Mouse (Mus musculus) hindbrain, embryonic 11.5 days (tissue): ENCODE results near the gene Xpnpep3. TPM values are rescaled to one million over a fixed set of nuclear protein-coding genes. Genes with fewer than 3 reads are reported as not detected.
"Not testable (repeated sequence)": the region's sequence is repeated elsewhere in the genome, so short reads cannot be mapped to it uniquely, and the experiment has no call there.

Experiments used
- ATAC-seq: fragments of 200-750 bp; cut with Nextera tagmentation; 2 replicates; pipeline ENCODE4 v1.8.0; 2017; ENCODE audit warnings: mild to moderate bottlenecking, moderate TSS enrichment, moderate library complexity; ENCODE audit not compliant: low FRiP score
- DNase-seq: peaks from one replicate; pipeline ENCODE4 v3.0.0-alpha.2; 2015; ENCODE audit warnings: low spot score
- H3K27ac ChIP-seq: fragments of 300-500 bp; sonication (generic); 2 replicates; pipeline ENCODE4 v1.5.1; 2014; ENCODE audit warnings: mild to moderate bottlenecking, low read depth, low read length
- H3K27me3 ChIP-seq: fragments of 300-500 bp; sonication (generic); 2 replicates; pipeline ENCODE4 v1.6.1; 2014; ENCODE audit warnings: mild to moderate bottlenecking, low read length, moderate library complexity, mixed read lengths; ENCODE audit not compliant: control insufficient read depth, insufficient read depth
- H3K36me3 ChIP-seq: fragments of 300-500 bp; sonication (generic); 2 replicates; pipeline ENCODE4 v1.6.1; 2014; ENCODE audit warnings: mild to moderate bottlenecking, low read length, moderate library complexity, mixed read lengths; ENCODE audit not compliant: control insufficient read depth, insufficient read depth
- H3K4me1 ChIP-seq: fragments of 300-500 bp; sonication (generic); replicated peaks from 2 replicates; pipeline ENCODE4 v1.6.1; 2014; ENCODE audit warnings: low read length, mixed read lengths; ENCODE audit not compliant: control insufficient read depth, insufficient read depth
- H3K4me2 ChIP-seq: fragments of 300-500 bp; sonication (generic); replicated peaks from 2 replicates; pipeline ENCODE4 v1.6.1; 2014; ENCODE audit warnings: mild to moderate bottlenecking, low read depth, low read length
- H3K4me3 ChIP-seq: fragments of 300-500 bp; sonication (generic); 2 replicates; pipeline ENCODE4 v1.5.1; 2014; ENCODE audit warnings: low read depth, low read length
- H3K9ac ChIP-seq: fragments of 300-500 bp; sonication (generic); 2 replicates; pipeline ENCODE4 v1.6.1; 2014; ENCODE audit warnings: low read depth, low read length
- H3K9me3 ChIP-seq: fragments of 300-500 bp; sonication (generic); 2 replicates; pipeline ENCODE4 v1.6.1; 2016; ENCODE audit warnings: low read length; ENCODE audit not compliant: control insufficient read depth
- WGBS: fragments of 180-500 bp; shearing (Covaris S2); extraction: QIAGEN DNeasy Blood & Tissue Kit; methylation state at CpG from one replicate; pipeline ENCODE4 v1.1.7; 2014; 5-methylcytosine and 5-hydroxymethylcytosine counted together
- polyA plus RNA-seq: library from polyadenylated mRNA; unstranded; fragments of >200 nt; fragmentation: Nextera tagmentation; extraction: Ambion mirVana; gene quantifications from 2 replicates; pipeline ENCODE4 v1.2.1, GENCODE M21; 2014

Xpnpep3 gene
- polyA plus RNA-seq, 1 experiment from 2014 or later: 6.8 TPM

- 62% methylated on average over 21 of the region's 21 CpGs for WGBS
- no peaks in the 10 kb centered on the region for H3K4me1 ChIP-seq
- no peaks in the 10 kb centered on the region for H3K27me3 ChIP-seq
- H3K4me3 ChIP-seq: no peak overlapping the region
- no peak overlapping the region for H3K9ac ChIP-seq
- no peak overlapping the region for H3K27ac ChIP-seq
- no peak overlapping the region for H3K4me2 ChIP-seq
- 0 out of 2 replicates have a peak, but pooled peaks cover 1% of the 10 kb centered on the region for H3K36me3 ChIP-seq
- DNase-seq: no peak
- no peaks in the 10 kb centered on the region for H3K9me3 ChIP-seq
- ATAC-seq: no peak
Observed at GRCm38 (mm10) chr15:81479446-81480213, 79.7 kb downstream of the Xpnpep3 start.

- not testable (repeated sequence) for H3K9me3 ChIP-seq, ATAC-seq, DNase-seq, H3K36me3 ChIP-seq, H3K9ac ChIP-seq, H3K4me2 ChIP-seq, H3K4me1 ChIP-seq, H3K4me3 ChIP-seq, H3K27ac ChIP-seq, H3K27me3 ChIP-seq
- 76% methylated on average over 3 of the region's 3 CpGs for WGBS
Observed at GRCm38 (mm10) chr15:81480284-81480683, 80.3 kb downstream of the Xpnpep3 start.

- no peaks in the 10 kb centered on the region for H3K4me1 ChIP-seq
- ATAC-seq (no peak), DNase-seq (peak; percentile 39)
- H3K36me3 ChIP-seq: no peaks in the 10 kb centered on the region
- H3K4me2 ChIP-seq: 0 out of 2 replicates have a peak overlapping the region, but pooled peaks have one; percentile 9
- no peak overlapping the region for H3K9ac ChIP-seq
- no peak overlapping the region for H3K27ac ChIP-seq
- no peaks in the 10 kb centered on the region for H3K27me3 ChIP-seq
- no peak overlapping the region for H3K4me3 ChIP-seq
- 17% methylated on average over 13 of the region's 13 CpGs for WGBS
- no peaks in the 10 kb centered on the region for H3K9me3 ChIP-seq
Observed at GRCm38 (mm10) chr15:81480977-81481379, 81.0 kb downstream of the Xpnpep3 start.

GRCm38 (mm10) chr15:81482966-81483365 lies 83.0 kb downstream of the Xpnpep3 start:
- Histone ChIP-seq H3K36me3 (no peaks in the 10 kb centered on the region), H3K4me1 (no peaks in the 10 kb centered on the region), H3K4me3 (no peak overlapping the region), H3K9me3 (no peaks in the 10 kb centered on the region), H3K27ac (no peak overlapping the region), H3K4me2 (no peak overlapping the region), H3K27me3 (no peaks in the 10 kb centered on the region), H3K9ac (no peak overlapping the region)
- 90% methylated on average over 2 of the region's 2 CpGs for WGBS
- DNase-seq (no peak), ATAC-seq (no peak)

GRCm38 (mm10) chr15:81483691-81484090 lies 83.8 kb downstream of the Xpnpep3 start:
- H3K27ac ChIP-seq: no peak overlapping the region
- H3K4me3 ChIP-seq: no peak overlapping the region
- no peak overlapping the region for H3K4me2 ChIP-seq
- no peaks in the 10 kb centered on the region for H3K27me3 ChIP-seq
- H3K9me3 ChIP-seq: no peaks in the 10 kb centered on the region
- H3K36me3 ChIP-seq: no peaks in the 10 kb centered on the region
- H3K4me1 ChIP-seq: no peaks in the 10 kb centered on the region
- WGBS: 89% methylated on average over 6 of the region's 6 CpGs
- DNase-seq (no peak), ATAC-seq (no peak)
- H3K9ac ChIP-seq: no peak overlapping the region

- no peak overlapping the region for H3K9ac ChIP-seq
Observed at GRCm38 (mm10) chr15:81485483-81485882, 85.5 kb downstream of the Xpnpep3 start.

GRCm38 (mm10) chr15:81503466-81503865 lies 103.5 kb downstream of the Xpnpep3 start:
- 91% methylated on average over 2 of the region's 2 CpGs for WGBS
- H3K4me3 ChIP-seq: no peak overlapping the region
- no peak overlapping the region for H3K4me2 ChIP-seq
- DNase-seq (no peak), ATAC-seq (no peak)
- no peak overlapping the region for H3K27ac ChIP-seq
- H3K4me1 ChIP-seq: no peaks in the 10 kb centered on the region
- no peaks in the 10 kb centered on the region for H3K36me3 ChIP-seq
- no peak overlapping the region for H3K9ac ChIP-seq
- no peaks in the 10 kb centered on the region for H3K27me3 ChIP-seq
- H3K9me3 ChIP-seq: no peaks in the 10 kb centered on the region

More at GRCm38 (mm10) chr15:81485483-81485882, 85.5 kb downstream of the Xpnpep3 start:
- no peak overlapping the region for H3K4me3 ChIP-seq
- DNase-seq (no peak), ATAC-seq (no peak)
- H3K27ac ChIP-seq: no peak overlapping the region
- H3K4me2 ChIP-seq: no peak overlapping the region
- no peaks in the 10 kb centered on the region for H3K4me1 ChIP-seq
- no peaks in the 10 kb centered on the region for H3K36me3 ChIP-seq
- no peaks in the 10 kb centered on the region for H3K9me3 ChIP-seq
- 88% methylated on average over 4 of the region's 4 CpGs for WGBS
- H3K27me3 ChIP-seq: no peaks in the 10 kb centered on the region

- Histone ChIP-seq H3K36me3 (no peaks in the 10 kb centered on the region), H3K4me3 (no peak overlapping the region), H3K9me3 (no peaks in the 10 kb centered on the region), H3K9ac (no peak overlapping the region), H3K4me2 (no peak overlapping the region), H3K4me1 (no peaks in the 10 kb centered on the region), H3K27ac (no peak overlapping the region), H3K27me3 (no peaks in the 10 kb centered on the region)
- no peak for DNase-seq
- ATAC-seq: no peak
- WGBS: 93% methylated on average over 2 of the region's 2 CpGs
Observed at GRCm38 (mm10) chr15:81503995-81504394, 104.1 kb downstream of the Xpnpep3 start.
